In genomic region chr15:40168140-40168688, GRCm38 (mm10) we compare ENCODE assay signal across 10 mouse cellular contexts. TPM values are rescaled to one million over a fixed set of nuclear protein-coding genes. Genes with fewer than 3 reads are reported as not detected.
DNase-seq lines count a peak whose midpoint lies in the region; ATAC-seq lines count a peak whose summit lies in the region.
"Had no signal": no experiment of that assay in that cellular context is flagged by ENCODE, and none has a peak within 500 bp of the region (broad histone marks: within the 10 kb centered on the region; RNA-seq: fewer than 3 reads in every experiment).

No protein-coding gene starts in this region.

- peaks cover 21% of the 10 kb centered on the region for H3K4me1 ChIP-seq in heart, embryonic 13.5 days
- peaks cover 9% of the 10 kb centered on the region; the same call in 1 of the 2 replicates for H3K4me1 ChIP-seq in intestine, embryonic 15.5 days (replicated peaks)

- DNase-seq in kidney, adult 9 months: peak; percentile 13
- no peak for DNase-seq in kidney, adult 8-10 months
- peak; percentile 22 to 67 for DNase-seq in lung, postnatal 4 days
- DNase-seq in layer of hippocampus, postnatal 14 days (ENCODE audit: low spot score in 2 of 2): no peak
- no peak for DNase-seq in left cerebral cortex, adult 18-20 months (ENCODE audit: low spot score in 2 of 2)

- peak overlapping the region; percentile 58; the same call in 1 of the 2 replicates for H3K27ac ChIP-seq in heart, embryonic 13.5 days (replicated peaks)
- H3K27ac ChIP-seq in intestine, embryonic 15.5 days: no peak overlapping the region

- no peaks in the 10 kb centered on the region for H3K9me3 ChIP-seq in heart, embryonic 13.5 days
- no peaks in the 10 kb centered on the region for H3K9me3 ChIP-seq in intestine, embryonic 15.5 days

- H3K4me2 ChIP-seq in heart, embryonic 13.5 days: peak overlapping the region; percentile 63
- H3K4me2 ChIP-seq in intestine, embryonic 15.5 days (replicated peaks): peak overlapping the region; percentile 45

- H3K9ac ChIP-seq in heart, embryonic 13.5 days: peak overlapping the region; percentile 70; the same call in 1 of the 2 replicates
- no peak overlapping the region for H3K9ac ChIP-seq in intestine, embryonic 15.5 days

- ATAC-seq in heart, embryonic 13.5 days (ENCODE audit: extremely low read depth, insufficient number of reproducible peaks, low FRiP score, low TSS enrichment): no peak
- 0 out of 2 replicates have a peak, but pooled peaks have one; percentile 49 for ATAC-seq in intestine, embryonic 15.5 days
- no peak for ATAC-seq in erythroblast, adult 5-6 weeks (replicated peaks; ENCODE audit: low FRiP score, poor library complexity, severe bottlenecking)

- no peaks in the 10 kb centered on the region for H3K36me3 ChIP-seq in heart, embryonic 13.5 days
- no peaks in the 10 kb centered on the region for H3K36me3 ChIP-seq in intestine, embryonic 15.5 days

- H3K4me3 ChIP-seq in heart, embryonic 13.5 days: peak overlapping the region; percentile 30
- H3K4me3 ChIP-seq in intestine, embryonic 15.5 days (replicated peaks): no peak overlapping the region
- H3K4me3 ChIP-seq: erythroblast, embryonic 14.5 days had no signal

- no peaks in the 10 kb centered on the region for H3K27me3 ChIP-seq in heart, embryonic 13.5 days (replicated peaks)
- H3K27me3 ChIP-seq in intestine, embryonic 15.5 days (replicated peaks): no peaks in the 10 kb centered on the region

- 38% methylated on average over 10 of the region's 10 CpGs for WGBS in heart, embryonic 13.5 days
- 38% methylated on average over 10 of the region's 10 CpGs for WGBS in intestine, embryonic 15.5 days

RNA-seq across cellular contexts. Expression of gene 9330182O14Rik, which starts 34.0 kb away (rescaled TPM):
- not detected in 2 replicates for polyA plus RNA-seq in heart, embryonic 13.5 days (2015; fragmentation: Nextera tagmentation; extraction: Ambion mirVana)
- not detected in 2 replicates for polyA plus RNA-seq in intestine, embryonic 15.5 days (2015; fragmentation: Nextera tagmentation; extraction: Ambion mirVana)
- not detected in 2 replicates for total RNA-seq in erythroblast, adult 5-6 weeks (2015; ENCODE audit: low replicate concordance)
- total RNA-seq in erythroblast, adult 5-6 weeks (2017; ENCODE audit: low replicate concordance): not detected in 2 replicates
- total RNA-seq in layer of hippocampus, postnatal 14 days (2021): not detected
- total RNA-seq in left cerebral cortex, adult 18-20 months (2021): not detected
- polyA plus RNA-seq: erythroblast, embryonic 14.5 days; liver, embryonic 16.5 days had no signal

Comparison
In these comparisons a context has a peak if more than half of its experiments do, and no peak if none do; other contexts are left out.
1. DNase-seq: peak in kidney, adult 9 months (single experiment) and lung, postnatal 4 days (2 of 2); none in kidney, adult 8-10 months (0 of 2), layer of hippocampus, postnatal 14 days (0 of 2) and left cerebral cortex, adult 18-20 months (0 of 2).